Mouse (Mus musculus) spleen, adult 12 weeks (tissue): ENCODE data around the gene Kncn.

Experiments
- DNase-seq: peaks from one replicate; pipeline ENCODE4 v3.0.0; 2022; ENCODE audit warnings: low spot score

The Kncn gene

GRCm38 (mm10) chr4:115884022-115884421 lies at the start of gene Kncn:
Gene Kncn, plus strand, starts transcription at chr4:115884400.
- no peak for DNase-seq

DNA sequence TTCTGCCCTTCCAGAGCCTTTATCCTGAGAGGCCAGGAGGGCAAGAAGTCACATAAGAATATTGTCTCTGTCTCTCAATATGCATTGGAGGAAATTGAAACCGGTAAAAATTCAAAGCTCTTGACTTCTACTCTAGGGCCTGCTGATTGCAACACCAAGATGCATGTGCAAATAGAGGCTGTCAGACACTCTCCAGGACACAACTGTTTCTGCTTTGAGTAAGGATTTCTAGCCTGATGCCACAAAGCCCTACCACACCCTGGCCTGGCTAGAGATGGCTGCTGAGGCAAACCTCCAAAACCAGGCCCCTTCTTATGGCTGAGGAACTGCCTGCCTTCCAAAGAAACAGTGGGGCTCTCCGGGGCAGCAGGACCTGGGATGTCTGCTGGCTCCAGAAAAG lies 48.6 kb upstream of the Kncn start:
- DNase-seq: no peak

- no peak for DNase-seq
Measured at GRCm38 (mm10) chr4:115838196-115838595, 46.0 kb upstream of the Kncn start.

DNA sequence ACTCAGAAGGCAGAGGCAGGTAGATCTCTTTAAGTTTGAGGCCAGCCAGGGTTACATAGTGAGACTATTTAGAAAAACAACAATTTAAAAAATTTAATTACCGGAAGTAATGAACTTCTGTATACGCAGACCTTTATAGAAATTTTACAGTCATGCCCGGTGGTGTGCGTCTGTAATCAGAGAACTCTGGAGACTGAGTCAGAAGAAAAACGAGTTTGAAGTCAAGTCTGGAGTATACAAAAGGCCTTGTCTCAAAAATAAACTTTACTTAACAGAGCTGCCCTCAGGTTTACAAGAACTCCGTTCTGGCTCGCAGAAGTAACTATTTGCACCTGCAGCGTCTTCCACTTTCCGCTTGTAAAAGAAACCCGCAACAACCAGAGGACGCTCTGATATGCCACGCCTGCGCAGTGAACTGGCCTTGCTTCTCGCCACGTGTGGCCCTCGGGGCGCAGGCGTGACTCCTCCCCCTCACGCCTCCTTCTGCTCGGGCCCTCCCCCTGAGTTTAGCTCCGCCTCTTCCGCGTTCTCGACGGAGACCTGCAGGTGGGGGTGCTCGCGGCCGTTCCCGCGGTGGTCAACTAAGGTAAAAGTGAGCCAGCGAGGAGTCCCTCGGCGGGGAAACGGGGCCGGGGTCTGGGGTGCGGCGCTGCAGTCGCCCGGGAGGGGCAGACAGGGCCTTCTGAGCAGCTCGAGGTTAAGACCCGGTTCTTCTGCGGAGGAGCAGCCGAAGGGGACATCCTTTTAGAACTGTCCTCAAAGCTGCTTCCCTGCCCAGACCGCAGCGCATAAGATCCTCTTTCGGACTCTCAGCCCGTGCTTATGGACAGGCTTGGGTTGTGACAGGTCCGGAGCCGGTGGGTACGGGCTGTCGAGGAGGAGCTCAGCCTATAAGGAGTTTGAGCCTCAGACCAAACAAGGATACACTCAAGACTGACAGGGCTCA lies 45.2 kb upstream of the Kncn start, which contains the start of gene Mknk1:
Gene Mknk1 (plus strand): TSS at position 503 of the 946 bp plus-strand sequence.
- DNase-seq: peak; percentile 92

DNA sequence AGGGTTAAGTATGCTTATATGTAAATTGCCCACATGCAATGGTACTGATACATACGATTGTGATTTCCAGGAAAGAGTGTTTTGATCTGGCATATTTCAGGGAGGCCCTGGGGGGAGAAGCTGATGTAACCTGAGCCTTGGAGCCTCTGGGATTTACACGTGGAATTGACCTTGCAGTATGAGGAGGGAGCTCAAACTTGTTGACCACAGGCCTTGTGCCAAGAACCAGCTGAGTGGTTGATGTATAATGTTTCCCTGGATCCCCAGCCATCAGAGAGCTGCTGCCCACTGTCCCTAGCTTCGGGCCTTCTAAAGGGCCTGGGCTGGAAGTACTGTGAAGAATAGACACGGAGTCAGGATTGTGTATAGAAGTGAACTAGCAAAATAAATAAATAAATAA lies 44.2 kb upstream of the Kncn start:
- no peak for DNase-seq

- no peak for DNase-seq
Measured at GRCm38 (mm10) chr4:115840842-115841241, 43.4 kb upstream of the Kncn start.

GRCm38 (mm10) chr4:115846656-115847055 lies 37.5 kb upstream of the Kncn start:
- no peak for DNase-seq

DNA sequence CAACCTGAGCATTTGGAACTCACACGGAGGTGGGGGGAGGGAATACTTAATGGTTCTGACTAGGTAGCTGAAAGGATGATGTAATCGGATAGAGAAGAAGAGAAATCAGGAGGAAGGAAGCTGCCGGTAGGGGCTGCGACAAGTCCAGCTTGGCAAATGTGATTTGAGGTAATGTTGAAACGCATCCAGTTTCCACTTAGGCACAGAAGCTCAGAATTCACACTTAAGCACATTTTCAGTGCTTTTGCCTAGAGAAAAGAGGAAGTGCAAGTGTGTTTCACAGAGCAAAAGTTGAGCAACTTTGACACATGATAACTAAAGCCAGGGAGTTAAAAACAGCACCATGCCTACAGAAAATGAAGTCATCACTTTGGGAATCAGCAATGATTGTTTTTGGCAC lies 36.8 kb upstream of the Kncn start:
- DNase-seq: no peak

DNA sequence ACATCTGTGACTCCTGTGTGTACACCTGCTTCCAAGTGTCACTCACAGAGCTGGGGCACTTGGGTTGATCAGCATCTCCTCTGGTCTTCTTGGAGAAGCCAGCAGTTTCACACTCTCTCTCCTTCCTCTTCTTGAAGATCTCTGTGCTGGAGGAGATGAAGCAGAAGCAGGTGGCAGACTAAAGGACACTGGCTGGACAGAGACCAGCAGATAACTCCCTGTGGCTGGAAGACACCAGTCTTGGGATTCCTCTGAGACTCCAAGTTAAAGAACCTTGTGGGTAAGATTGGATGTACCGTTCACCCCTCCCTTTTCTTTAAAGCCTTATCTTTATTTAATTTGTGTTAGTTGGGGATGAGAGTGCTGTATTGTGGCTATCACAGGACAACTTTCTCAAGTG lies 36.1 kb upstream of the Kncn start:
- no peak for DNase-seq

DNA sequence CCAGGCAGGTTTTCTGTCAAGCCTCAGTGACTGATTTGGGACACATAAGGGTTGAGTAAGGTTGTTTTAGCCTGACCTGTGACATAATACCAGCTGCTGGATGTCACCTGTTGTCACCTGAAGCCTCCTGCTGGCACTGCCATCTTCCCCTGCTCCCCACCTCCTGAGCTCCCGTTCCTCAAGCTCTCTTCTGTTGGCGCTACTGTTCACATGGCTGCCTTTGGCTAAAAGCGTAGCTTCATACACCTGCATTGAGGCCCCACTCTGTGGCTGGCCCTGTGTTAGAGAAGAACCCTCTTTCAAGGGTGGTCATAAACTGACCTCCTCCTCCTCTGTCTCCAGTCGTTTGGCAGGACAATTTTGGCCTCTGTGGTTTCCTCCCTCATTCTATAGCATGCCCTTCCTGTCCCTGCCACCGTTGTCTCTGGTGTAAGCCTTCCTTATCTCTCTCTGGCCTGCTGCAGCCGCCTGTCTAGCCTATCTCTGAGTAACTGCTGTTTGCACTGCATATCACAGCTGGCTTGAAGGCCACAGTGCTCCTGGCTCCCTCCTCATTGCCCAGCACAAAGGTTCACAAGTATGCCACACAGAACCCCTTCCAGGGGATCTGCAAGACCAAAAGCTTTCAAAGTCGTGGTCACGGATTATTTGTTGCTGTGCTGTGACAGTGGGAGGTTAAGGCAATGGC lies 35.1 kb upstream of the Kncn start:
- peak; percentile 59 for DNase-seq

- DNase-seq: no peak
Measured at GRCm38 (mm10) chr4:115850111-115850510, 34.1 kb upstream of the Kncn start.

DNA sequence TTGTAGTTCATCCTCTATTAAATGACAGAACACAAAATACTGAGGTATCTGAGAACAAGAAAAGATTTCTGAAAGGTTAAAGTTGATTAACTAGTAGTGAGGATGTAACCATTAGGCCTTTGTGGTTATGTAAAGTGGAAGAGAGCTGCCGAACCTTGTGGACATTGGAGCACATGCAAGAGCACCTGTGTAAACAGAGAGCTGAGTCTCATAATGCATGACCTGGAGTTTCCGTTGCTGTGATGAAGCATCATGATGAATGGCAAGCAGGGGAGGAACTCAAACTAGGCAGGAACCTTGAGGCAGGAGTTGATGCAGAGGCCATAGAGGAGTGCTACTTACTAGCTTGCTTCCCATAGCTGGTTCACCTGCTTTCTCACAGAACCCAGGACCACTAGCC lies 33.6 kb upstream of the Kncn start:
- no peak for DNase-seq

GRCm38 (mm10) chr4:115851569-115851968 lies 32.6 kb upstream of the Kncn start:
- DNase-seq: no peak

DNA sequence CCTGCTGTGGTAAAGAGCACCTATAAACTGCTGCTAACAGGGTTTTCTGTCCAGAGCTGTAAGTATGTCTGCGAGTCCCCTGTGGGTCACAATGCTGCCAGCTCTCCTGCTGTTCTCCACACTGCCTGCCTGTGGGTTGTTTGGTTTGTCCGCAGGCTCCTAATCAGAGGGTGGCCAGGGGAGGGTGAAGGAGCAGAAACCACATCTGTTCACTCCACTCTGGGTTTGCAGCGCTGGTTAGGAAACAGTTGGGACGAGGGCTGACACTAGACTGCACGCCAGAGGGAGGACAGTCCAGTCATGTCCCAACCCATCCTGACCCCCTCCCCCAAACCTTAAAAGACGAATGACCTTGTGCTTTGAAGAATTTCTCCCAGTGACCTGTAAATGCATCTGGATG lies 29.1 kb upstream of the Kncn start:
- DNase-seq: no peak

DNA sequence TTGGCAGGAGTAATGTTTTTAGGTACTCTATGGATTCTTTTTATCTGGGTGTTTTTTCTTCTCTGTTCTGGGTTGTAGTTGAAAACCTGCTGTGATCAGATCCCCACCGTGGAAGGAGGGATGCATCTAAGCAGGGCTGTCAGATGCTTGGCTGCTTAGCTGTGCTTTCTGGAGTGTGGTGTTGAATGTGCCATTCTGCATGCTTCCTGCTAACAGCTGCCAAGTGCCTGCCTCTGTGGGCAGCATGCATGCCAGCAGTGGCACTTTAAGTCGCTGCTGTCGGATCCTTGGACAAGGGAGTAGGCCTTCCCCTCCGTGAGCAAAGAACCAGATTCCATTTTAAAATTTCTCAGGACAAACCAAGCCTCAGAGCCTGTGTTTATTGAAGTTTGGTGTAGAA lies 28.6 kb upstream of the Kncn start:
- no peak for DNase-seq

GRCm38 (mm10) chr4:115856282-115856681 lies 27.9 kb upstream of the Kncn start:
- peak; percentile 12 for DNase-seq

DNA sequence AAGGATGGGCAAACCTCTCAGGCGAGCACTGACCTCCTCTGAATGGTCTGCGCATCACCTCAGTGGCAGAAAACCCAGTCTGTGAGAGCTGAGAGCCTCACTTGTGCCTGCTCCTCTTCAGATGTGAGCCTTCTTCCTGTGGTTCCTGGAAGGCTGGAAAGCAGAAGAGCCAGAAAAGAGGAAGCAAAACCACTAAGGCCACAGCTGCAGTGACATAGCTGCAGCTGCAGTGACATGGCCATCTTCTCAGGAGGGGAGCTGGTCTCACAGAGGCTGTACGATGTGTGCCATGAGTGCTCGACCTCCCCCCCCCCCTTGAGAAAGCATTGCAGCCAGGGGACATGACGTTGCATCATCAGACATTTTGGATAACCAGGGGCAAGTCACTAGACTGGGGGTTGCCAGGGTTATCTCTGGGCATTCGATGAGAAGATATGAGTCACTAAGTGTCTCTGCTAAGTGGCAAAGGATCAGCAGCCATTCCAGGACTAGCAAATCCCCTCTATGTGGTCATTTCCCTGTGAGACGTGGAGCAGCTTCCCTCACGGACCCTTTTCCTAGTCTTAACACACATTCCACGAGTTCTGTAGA lies 26.8 kb upstream of the Kncn start:
- no peak for DNase-seq

DNA sequence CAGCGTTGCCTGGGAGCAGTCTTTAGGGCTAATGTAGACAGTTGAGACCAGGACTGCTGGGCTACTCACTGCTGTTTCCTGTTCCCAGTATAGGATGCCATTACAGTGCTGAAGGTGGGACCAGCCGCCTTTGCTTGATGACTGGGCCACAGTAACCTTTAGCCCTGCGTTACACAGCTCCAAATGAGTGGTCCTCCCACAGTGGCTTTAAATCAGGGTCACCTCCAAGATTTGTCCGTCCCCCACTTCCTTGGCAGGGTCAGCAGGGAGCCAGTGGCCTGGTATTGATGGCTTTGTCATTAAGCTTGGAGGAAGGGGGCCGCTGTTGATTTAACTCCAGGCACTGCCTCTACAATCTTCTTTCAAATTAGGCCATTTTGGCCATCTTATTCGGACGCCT lies 20.8 kb upstream of the Kncn start:
- no peak for DNase-seq

- DNase-seq: no peak
Measured at GRCm38 (mm10) chr4:115863880-115864279, 20.3 kb upstream of the Kncn start.

- DNase-seq: no peak
Measured at GRCm38 (mm10) chr4:115869512-115870210, 14.5 kb upstream of the Kncn start.

DNA sequence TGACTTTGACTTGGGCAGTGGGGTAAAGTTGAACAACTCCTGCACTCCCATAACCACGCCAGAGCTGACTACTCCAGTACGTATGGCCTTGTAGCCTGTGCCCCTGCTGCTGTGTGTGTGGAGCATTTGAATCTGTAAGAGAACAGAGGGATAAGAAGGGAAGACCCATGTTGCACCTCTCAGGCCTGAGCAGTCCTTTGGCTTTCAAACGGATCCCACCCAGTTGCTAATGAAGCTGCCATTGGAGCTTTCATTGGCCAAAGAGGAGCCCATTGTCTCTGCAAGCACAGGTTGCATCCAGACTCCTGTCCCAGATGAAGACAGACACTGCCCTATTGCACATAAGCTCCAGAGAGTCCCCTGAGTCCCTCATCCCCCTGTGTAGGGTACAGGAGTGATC lies 11.0 kb upstream of the Kncn start:
- DNase-seq: no peak

DNA sequence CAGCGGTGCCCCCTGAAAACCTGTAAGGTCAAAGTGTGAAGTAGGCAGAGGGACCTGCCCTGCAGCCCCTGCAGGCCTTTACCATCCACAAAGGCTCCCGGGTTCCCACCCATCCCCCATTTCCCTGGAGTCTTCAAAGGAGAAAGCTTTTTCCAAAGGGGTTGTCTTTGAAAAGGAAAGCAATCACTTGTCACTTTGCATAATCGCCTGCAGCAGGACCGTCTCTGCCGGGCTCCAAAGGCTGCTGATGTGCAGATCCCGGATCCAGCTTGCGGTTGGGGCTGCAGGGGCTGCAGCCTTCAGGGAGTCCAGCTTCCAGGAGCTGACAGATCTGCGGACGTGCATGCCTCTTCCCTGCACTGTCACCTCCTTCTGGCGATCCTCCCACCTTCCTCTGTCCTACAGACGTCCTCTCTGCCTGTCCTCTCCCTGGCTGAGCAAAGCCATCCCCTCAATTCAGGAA lies 6.0 kb upstream of the Kncn start:
- DNase-seq: no peak
